Mouse (Mus musculus) fibroblast of lung, adult 2 months (primary cell): ENCODE measurements at regions not wholly inside any gene's neighbourhood (a gene's known extent, or its start where the extent isn't known, plus 50 kb on each side); places are given as distances from the start of the nearest gene placed in this dataset.

ENCODE experiments used
- DNase-seq: peaks from one replicate; pipeline ENCODE4 v3.0.0-alpha.2; 2011; ENCODE audit warnings: low read depth

DNA sequence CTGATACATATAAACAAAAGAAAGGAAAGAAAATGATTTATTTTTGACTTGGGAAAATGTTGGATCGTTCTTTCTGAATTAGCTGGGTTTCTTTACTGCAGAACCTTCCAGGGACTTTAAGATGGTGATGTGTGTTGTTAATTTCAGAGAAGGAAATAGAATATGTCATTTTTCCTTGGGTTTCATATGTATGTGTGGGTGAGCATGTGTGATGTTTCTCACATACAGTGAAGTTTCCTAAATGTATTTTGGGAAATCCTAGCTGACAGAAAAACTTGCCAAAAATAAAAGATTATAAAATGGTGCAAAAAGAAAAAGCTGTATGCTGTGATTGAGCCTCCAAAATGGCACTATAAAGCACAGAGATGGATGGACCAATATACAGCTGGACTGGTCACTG lies 319.2 kb downstream of the Lmx1a start:
- no peak for DNase-seq

DNA sequence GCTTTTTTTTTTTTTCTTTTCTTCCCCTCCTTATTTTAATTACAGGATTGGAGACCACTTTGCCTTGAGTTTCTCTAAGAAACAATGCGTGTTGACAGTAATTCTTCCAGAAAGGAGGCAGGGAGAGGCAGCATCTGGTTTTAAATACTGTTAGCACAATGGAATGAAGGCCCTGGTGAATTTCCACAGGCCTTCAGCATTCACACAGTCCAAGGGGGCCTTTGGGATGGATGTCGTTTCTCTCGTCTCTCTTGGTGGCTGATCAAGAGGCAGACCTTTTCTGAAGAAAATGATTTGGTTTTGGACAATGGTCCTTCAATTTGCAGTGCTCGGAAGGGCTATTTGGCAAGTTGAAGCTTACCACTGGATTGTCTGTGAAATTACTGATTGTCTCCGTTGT lies 321.4 kb downstream of the Lmx1a start:
- no peak for DNase-seq

DNA sequence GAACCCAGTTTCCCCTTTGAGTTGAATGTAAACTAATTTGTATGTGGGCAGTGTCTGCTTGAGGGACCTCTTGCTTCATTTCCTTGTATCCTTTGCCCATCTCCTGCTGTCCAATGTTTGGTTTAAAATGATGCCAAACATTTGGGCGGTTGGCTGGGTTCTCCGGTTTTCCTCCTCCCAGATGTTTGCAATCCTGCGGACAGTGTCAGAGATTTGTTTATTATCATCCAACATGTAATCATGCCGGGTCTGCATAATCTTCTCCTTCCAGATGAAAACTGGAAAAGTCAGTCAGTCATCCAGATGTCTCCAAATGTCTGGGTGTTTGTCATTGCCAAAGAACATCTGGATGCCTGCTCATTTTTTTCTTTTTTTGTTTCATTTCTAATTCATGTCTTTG lies 323.0 kb downstream of the Lmx1a start:
- DNase-seq: no peak

DNA sequence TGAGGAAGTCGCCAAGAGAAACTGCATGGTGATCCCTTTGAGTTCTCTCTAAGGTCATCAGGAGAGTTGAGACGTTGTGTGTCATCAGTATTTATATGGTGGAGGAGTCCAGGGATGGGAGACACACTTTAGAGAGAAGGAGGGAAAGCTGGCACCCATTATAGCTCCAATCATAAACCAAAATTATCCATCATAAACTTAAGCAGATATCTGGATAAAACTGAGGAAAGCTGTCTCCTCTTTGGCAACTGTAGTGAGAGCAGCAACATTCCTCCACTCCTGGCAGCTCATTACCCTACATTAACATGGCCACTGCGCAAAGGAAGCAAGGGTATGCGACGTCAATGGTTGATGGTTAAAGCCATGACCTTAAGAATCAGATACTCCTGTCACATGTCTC lies 323.6 kb downstream of the Lmx1a start:
- DNase-seq: no peak

DNA sequence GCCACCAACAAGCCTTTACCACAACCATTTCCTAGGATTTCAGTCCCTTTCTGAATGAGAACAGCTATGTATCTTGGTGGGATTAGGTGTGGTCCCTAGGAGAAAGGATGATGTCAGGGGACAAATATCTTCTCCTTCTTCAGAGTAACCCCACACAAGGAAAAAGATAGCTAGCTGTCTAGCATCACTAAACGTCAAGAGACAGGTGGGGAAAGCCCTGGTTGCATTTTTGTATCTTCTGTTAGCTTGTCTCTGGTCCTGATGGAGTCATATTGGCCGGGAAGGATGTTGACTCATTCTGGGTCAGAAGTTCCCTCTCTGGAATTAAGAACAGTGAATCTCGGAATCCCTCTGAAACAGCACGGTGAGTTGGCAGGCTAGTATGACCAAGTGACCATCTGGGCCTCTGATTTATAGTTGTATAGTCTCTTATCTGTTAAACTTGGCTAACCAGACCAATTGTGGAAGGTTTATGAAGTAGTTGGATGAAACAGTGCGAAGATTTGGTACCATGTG lies 327.4 kb downstream of the Lmx1a start:
- no peak for DNase-seq

DNA sequence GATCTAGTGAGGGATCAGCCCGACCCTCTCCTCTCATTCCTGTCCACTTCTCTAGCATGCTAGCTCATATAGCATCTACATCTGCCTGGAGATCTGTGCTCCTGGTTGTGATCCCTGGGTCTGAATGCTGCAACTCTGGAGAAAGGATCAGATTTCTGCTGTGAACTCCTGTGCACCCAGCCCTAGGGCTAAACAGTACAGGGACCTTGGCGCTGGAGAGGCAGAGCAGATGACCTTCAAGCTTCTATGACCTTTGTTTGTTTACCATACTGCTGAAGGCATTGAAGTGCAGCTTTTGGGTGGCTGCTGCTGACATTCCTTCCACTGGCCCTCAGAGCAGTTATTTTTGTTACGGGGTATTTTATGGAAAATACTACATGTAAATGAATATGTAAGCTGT lies 337.4 kb downstream of the Lmx1a start:
- no peak for DNase-seq

DNA sequence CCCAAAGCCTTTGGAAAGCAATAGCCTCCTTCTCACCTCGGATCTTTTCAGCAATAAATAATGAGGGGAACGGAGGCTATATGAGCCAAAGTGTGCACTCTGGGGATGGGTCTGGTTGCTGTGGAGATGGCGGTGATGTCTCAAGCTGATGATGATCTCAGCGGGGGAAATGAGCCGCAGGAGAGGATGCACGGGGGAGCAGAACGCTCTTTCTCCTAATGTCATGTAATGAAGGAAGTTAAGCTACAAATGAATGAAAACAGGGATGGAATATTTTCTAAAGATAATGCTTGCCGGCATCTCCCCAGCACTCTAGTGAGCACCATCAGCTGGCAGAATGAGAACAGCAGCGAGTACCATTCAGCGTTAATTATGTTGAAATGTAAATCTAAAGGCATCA lies 355.7 kb downstream of the Lmx1a start:
- DNase-seq: no peak

DNA sequence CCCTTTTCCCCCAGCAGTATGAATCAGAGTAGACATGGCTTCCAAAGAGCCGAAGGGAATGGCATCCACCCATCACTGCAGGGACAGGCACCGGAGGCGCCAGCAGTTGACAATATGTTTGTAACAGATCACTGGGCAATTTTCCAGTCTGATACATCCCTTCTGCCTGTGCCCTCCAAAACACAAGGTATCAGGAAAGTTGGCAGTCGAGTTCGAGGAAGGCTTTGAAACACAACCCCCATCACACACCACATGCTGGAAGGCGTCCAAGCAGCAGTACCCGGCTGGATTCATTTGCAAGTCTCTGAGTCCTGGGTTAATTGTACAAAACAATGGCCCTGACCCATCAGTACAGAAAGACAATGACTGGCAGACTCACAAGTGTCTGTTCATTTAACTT lies 357.3 kb downstream of the Lmx1a start:
- no peak for DNase-seq

DNA sequence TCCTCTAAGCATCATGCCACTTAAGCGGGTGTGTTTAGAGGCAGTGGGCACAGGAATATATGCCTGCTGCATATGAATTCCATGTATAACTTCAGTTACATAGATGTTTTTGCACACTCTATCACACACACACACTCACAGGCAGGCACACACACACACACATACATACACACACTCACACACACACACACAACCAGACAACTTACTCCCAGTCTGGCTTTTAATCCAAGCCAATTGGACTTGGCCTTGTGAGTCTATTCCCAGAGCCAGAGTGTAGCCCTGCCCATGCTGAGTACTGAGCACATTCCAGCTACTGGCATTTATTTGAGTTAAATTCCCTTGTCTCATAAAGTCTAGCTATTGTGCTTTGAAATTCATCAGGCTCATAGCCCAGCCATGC lies 357.7 kb downstream of the Lmx1a start:
- DNase-seq: no peak

DNA sequence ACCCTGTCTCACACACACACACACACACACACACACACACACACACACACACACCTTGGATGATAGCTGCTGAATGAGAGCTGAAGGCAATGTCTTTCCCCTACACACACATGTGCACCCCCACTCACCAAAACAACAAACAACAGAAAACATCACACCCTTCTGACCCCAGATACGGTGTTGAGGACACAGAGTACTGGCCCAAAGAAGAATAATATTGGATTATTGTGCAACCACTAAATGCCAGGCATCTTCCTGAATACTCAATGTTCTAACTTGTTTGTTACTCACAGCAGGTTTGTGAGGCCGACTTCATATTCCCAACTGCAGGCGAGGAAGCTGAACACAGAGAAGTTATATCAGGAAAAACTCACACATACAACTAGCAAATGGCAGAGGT lies 360.9 kb downstream of the Lmx1a start:
- DNase-seq: no peak

DNA sequence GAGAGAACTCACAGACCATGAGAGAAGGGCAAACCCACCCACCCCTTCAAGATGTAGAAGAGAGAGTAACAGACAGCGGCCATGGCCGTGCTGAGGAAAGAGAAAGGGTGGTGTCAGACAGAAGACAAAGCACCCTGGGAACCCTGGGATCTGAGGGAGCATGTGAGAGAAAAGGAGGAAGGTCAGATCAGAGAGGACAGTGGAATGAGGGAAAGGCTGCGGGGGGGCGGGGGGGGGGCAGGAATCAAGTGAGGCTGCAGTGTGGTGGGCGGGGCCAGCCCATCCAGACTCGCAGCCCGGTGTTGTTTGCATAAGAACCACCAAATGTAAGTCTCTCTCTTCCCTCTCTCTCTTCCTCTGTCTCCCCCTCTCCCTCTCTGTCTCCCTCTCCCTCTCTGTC lies 367.4 kb downstream of the Lmx1a start:
- DNase-seq: no peak

DNA sequence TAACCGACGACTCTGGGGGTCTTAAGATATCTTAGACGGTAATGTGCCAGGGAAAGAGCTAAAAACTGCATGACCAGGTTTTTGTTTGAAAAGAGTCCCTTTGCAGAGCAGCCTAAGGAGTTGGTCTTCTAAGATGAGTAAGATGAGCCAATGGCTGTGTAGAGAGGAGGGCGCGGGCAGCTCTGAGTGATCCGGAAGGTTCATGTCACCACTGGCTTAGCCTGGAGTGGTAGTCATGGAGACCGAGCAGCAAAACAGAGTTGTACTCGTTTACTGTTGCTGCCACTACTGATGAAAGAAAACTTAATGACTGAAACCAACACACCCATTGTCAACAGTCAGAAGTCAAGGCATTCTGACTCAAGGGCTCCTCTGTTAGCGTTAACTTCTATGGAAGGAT lies 368.4 kb downstream of the Lmx1a start:
- DNase-seq: no peak

DNA sequence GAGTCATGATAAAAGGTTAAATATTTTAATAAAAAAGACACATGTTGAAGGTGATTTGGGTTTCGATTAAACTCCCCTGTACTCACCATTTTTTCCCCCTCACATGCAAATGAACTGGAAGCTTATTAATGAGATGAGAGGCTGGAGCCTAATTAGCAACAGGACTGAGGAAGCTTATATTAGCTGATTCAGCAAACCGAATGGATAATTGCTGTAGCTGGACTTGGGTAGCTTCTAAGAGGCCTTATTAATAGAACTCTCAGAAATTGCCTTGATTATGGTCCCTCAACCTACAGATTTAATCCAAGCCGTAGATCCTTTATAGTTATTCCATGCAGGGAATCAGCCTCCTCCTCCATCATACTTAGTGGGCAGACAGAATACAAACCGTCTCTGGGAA lies 369.7 kb downstream of the Lmx1a start:
- no peak for DNase-seq

DNA sequence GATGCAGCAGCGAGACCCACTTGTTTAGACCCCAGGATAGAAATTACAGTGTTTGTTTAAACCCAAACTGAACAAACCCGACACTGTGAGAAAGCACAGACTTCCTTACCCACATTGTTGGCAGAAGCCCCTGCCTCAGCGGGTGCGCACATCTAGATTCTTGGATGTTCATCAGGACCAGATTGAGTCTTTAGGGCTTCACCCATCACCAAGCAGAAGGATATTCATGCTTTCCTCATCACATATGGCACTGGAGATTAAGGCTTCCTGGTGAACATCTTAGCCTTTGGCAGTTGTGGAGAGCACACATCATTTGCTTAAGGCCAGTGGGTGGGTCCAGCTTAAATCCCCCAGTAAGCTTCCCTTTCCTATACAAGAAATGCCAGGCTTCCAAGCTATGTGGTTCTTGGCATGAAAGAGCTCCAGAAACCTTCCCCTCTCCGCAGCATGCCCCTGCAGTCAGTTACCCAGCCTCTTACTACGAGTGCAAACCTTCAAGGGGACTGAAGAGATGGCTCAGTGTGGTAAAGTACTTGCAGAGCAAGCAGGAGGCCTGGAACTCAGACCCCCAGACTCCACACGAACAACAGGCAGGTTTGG lies 367.9 kb downstream of the Pbx1 start:
- no peak for DNase-seq

DNA sequence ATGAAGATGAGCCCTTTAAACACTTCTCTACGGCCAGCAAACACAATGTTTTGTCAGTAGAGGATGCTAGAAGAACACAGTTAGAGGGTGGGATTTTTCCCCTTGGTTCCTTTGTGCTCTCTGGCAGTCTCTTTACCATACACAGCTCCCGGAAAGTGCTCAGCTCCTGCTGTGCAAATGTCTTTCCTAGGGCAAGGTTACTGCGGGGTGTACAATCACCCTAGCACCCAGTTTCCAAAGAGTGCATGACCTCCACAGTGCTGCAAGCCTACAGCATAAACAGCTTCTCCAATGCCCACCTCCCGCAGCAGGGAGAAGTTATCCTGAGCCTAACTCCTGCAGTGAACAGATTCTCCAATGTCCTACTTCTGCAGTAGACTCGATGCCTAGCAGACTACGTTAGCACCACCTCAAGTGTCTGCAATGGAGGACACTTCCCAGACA lies 366.4 kb downstream of the Pbx1 start:
- no peak for DNase-seq

DNA sequence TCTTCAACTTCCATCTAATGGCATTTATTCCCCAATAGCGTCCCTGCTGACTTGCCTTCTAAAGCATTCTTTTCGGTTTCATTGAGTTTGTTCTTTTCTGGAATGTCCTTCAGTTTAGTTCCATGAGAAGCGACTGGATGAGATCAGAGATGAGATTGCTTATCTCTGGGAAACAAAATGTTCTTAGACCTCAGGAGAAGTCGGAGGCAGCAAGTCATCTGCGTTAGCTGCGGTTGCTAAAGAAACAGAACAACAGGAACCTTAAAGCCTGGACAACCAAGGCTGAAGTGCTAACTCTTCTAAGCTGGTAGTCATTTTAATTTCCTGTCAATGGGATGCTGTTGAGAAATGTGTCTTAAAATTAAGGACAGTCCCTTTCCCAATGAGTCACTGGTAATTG lies 365.3 kb downstream of the Pbx1 start:
- DNase-seq: no peak

DNA sequence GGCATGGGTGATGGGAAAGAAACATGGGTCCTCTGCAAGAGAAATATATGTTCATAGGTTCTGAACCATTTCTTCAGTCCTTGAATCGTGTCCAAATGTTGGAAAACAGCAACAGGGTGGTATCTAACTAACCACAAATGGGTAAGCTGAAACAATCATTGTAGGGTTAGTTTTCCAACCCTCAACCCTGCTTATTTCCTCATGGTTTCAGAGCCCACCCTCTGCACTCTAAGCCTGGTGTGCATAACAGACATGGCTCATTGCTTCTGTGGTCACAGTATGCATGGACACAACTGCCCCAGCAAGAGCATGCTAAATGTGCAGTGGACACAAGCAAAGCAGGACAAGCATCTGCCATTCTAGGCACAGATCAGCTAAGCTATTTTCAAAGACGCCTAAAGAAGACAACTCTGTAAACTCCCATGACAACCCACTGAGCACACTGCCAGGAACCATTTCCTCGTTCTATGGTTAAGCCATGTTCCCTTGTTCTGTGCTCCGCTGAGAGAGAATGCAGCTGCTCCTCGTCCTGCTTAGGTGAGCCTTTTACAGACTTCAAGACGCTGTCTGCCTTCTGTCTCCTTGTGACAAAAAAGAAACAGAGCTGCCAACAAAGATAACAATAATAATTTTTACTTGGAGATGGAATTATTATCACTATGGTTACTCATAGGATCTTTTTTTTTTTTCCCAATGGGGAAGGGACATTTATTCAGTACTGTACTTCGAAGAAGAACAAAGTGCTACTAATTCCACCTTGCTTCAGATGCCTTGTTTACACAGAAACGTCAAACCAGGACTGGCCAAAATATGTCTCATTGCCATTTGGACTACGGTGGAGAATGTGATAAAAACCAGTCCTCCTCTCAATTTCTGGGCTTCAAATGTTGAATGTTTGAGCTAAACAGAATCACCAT lies 363.8 kb downstream of the Pbx1 start:
- no peak for DNase-seq

DNA sequence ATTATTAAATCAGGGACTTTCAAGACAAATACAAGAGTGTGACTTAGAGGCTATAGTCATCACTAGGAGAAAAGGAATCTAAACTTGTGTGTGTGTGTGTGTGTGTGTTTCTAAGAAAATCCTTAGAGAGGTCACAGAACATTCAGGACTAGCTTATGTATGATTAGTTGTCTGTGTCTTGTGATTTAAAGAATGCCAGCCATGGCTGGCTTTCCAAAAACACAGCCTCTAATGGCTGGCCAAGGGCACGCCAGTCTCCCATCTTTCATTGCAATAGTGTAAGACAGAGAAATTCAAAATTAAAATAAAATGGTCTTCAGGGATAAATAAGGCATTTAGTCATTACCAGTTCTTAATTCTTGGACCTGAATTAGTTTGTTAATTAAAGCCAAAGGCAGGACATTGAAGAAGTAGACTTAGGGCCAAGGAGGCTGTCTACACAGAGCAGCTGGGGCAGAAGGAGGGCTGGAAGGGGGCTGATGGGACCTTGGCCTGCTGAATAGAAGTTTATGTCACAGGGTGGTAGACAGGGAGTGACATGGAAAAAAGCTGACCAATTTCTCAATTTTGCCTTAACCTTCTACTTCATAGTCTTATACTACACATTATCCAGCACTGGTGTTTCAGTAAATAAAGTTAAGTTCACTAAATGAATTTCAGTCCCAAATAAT lies 363.0 kb downstream of the Pbx1 start:
- DNase-seq: no peak
